Mouse (Mus musculus) gastrocnemius, adult 8-10 months (tissue): Measurements from ENCODE around the gene Vangl1. TPM values are rescaled to one million over a fixed set of nuclear protein-coding genes. Genes with fewer than 3 reads are reported as not detected.

Source experiments
- DNase-seq, 2 experiments: peaks; one replicate each; pipeline ENCODE4 v3.0.0; 2022; ENCODE audit warnings: low spot score in 2 of 2
- total RNA-seq, 4 experiments: library from RNA; stranded (reverse); gene quantifications; 2 replicates each; pipeline ENCODE4 v1.2.4; 2022

Vangl1 gene
- total RNA-seq, 4 experiments from 2014 or later = 0.70 to 2.0 (median 1.2) TPM

DNA sequence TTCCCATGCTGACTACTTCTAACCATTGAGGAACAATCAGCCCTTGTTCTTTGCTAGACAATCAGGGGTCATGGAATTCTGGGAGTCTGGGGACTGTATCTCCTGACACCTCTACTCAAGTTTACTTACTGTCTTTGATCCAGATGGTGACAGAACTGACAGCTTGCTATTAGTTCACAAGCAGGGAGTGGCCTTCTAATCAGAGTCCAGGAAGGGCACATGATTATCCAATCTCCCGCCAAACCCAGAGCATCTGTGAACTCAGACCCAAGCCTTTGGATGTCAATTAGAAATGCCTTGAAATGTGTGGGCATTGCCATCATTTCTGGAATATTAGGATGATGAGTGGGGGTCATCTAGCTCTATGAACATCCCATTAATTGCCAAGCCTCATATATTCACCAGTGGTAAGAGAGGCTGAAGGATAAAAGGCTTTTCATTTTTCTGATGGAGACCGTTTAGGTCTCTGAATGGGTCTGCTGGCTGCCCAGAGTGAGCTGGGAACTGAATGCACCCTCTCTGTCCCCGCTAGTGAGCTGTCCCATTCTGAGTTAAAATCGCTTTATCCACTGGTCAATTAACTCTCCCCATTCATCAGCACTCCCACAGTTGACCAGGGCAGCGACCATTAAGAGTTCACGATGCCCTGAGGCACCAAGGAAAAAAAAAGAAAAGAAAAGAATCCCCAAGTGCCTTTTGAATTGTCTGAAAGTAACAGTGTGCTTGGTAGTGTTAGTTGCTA is 58.7 kb downstream of the Vangl1 start:
- no peak for DNase-seq

DNA sequence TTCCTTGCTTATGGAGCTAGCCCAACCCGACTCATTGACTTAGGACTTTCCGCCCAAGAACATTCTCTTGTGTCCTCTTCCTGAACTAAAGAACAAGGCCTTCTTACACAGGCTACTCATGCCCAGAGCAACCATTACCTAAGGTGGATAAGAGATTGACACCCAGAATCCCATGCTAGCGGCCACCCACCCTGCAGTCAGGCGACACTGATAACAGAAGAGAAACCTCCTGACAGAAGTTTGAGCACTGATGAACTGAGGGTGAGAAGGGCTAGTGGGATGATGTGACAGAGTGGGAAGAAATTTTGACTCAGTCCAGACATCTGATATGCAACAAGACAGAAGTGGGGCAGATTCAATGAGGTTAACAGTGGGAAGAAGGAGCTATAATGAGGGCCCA is 60.1 kb downstream of the Vangl1 start:
- DNase-seq = no peak

DNA sequence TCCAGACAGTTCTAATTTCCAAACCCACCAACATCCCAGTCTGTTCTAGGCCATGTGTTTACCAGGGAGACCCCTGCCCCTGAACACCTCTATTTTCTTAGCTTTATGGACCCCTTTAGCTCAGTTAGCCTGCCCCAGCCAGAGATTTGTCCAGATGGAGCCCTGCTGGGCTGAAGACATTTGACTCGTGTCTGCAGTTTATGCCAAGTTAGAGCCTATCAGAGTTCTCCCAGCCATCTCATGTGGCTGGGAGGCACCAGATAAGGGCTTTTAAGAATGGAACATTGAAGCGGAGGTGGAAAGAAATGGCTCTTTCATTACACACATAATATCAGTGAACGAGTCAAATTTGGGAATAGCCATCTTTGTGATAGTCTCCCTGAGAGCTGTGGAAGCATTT is 61.0 kb downstream of the Vangl1 start:
- DNase-seq = no peak

DNA sequence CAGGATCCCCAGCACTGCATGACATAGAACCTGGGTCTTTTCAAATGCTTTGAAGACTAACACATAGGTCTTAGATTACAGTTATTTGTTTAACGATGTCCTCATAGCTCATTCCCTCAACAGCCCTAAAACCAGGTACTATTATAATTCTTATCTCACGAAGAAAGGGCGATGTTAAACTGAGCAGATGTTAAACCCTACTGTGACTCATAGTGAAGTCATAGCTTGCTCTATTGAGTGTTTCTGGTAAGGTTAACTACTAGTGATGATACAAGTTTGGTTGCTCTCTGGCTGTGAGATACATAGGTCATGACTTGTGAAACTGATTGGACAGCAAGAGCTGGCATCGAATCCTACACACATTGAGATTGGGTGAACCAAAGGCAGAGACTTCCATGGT is 61.5 kb downstream of the Vangl1 start:
- no peak for DNase-seq

DNA sequence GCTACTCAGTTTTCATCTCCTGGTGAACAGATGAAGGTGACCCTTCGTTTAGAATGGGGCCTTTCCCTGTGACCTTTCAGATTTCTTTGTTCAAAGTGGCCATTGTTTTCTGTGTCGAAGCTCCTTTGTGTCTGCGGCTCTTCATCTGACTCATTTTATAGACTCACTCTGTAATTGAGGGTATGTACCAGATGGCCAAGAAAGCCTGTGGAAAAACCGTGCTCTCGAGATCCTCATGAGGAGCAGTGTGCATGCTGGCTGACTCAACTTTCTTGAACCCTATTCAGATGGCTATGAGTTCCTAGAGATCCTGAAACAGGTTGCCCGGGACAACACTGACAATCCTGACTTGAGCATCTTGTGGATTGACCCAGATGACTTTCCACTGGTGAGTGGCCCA is 62.6 kb downstream of the Vangl1 start:
- no peak for DNase-seq

DNA sequence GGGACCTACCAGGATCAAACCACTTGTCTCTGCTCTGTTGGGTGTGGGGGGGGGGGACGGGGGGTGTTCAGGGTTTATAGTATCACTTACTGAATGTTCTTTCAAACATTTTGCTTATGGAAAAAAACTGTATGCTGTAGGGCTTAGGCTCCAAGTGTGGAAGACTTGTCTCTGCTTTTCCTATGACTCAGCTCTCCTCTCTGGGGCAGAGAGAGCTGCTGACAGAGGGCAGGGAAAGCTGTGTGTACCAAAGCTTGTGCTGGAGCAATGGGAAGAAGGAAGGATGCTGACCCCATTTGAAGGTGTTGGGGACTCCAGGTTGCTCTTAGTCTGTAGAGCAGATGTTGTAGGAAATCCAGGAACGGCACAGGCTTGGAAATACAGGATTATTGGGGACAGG is 63.0 kb downstream of the Vangl1 start:
- no peak for DNase-seq

DNA sequence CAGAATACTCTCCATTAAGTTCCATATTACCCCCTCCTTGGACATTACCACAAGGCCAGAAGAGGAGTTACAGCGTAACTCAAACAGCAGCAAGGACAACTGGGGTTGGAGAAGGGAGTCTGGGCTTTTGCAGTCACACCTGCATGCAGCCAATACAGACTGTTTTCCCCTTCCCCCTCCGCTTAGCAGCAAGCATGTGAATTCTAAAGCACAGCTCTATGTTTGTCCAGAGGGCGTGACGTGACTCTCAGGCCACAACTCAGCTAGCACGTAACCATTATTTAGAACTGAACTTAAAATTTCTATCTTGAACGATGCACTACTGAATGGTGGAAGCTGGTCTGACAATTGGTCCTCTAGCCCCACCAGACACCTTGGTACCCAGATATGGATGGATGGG is 63.9 kb downstream of the Vangl1 start:
- no peak for DNase-seq

DNA sequence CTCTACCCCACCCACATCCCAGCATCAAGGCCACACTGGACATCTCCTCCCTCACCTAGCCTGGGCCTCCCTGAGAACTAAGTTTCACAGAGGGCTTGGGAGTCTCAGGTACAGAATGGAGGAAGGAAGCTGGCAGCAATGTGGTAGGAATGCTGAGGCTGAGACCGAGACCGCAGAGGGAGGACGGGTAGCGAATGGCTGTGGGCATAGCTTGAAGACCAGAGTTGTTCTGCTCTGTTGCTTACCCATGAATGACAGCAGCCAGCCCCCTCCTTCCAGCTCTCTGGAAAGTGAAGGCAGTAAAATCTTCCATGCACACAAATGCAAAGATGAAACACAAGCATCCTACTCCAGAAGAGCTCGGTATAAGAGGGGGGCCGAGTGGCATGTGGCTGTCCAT is 65.6 kb downstream of the Vangl1 start:
- DNase-seq = no peak

DNA sequence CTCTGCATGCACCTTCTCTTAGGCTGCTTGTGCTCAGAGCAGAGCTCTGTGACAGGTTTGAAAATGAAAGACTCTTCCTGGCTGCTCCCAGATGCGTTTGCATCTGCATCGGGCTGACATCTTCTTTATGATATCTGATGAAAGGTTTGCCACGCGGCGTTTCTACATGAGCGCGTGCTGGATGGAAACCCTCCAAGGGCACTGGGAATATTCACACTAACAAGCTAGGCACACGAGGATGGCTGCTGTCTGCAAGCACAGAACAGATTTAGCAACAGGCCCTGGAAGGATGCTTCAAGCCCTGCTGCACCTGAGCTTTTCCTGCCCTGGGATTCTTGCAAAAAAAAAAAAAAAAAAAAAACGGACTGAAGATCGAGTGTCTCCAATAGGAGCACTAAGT is 67.3 kb downstream of the Vangl1 start:
- no peak for DNase-seq

DNA sequence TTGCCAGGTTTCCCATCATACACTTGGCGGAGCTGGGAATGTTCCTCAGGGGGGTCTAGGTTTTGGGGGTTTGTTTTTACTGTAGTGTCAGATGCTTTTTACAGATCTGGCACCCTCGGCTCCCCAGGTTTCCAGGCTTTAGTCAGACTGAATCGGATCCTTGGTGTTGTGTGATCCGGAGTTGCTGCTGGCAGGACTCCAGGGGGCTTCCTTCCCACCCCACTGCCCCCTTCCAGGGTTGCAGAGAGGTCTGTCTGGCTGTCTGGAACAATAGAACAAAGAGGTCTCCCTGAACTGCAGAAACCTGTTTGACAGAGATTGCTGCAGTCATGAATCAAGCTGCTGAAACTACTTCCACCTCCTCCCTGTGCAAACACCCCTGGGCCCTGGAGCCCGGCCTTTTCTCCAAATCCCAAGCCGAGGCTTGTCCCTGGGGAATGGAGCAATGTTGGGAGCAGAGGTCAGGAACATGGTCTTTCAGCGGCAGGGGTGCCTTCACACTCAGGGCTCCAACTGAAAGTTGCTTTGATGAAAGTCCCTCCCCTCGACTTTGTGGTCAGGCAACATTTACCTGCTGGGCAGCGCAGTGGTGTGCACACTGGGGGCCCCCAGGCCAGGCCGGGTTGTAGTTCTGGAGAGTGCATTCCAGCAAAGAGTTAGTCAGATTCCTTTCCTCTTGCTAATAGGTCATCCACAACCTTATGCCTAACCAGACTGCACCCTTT is 68.9 kb downstream of the Vangl1 start:
- DNase-seq = no peak

DNA sequence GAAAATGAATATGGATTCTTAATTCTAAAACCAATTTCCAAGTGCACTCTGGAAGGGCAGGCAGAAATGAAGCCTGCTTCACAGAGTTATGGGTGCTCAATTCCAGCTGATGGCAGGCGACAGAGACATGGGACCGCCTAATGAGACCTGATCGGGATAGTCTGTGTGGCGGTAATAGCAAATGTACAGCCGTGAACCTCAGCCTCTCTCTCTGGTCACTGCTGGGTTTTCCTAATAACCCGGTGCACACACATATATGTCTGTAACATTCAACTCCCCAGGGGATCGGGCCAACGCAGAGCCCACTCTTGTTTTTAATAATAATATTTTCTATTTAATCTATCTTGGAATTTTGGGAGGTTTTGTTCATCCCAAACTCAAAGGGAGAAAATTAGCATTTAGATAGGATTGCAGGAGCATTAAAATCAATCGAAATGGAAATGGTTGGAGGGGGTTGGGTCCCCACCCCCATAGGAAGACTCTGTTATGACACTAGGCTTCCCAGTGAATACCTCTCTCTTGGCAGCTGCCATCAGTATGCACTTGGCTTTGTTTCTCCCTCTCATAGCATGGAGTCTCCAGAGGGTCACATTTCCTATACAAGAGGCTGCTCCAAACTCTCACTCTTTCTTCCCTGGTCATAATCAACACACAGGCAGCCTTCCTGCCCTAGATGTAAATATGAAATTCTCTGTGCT is 72.7 kb downstream of the Vangl1 start:
- DNase-seq = no peak

DNA sequence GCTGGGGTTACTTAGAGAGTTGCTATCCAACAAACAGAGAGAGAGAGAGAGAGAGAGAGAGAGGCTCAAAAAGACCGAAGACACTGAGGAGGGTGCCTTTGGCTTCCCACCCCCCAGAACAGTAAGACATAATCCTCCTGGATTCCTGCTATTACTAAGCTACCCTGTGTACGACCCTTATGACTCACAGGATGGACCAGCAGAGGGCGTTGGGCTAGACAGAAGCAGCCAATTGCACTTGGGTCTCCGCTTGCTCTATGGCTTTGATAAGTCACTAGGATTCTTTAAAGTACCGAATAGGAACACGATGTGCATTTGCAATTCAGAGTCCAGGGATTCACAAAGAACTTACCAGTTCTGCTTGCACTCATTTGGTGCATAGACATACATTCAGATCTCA is 74.0 kb downstream of the Vangl1 start:
- no peak for DNase-seq

DNA sequence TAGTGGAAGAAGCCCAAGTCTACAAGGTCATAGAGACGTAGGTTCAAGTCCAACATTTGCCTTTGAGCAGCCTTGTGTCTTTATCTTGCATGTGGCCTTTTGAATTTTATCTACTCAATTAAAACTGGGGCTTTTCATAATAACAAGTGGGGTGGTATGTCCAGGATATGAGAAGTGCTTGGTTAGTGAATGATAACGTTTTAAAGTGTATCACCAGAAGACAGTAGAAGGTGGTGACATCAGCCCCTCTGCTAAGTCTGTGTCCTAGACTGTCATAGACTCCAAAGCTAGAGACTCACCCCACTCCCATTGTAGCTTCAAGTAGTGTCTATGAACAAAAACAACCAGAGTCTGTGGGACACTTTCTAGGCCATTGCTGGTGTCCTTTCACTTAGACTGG is 76.3 kb downstream of the Vangl1 start:
- DNase-seq = no peak

DNA sequence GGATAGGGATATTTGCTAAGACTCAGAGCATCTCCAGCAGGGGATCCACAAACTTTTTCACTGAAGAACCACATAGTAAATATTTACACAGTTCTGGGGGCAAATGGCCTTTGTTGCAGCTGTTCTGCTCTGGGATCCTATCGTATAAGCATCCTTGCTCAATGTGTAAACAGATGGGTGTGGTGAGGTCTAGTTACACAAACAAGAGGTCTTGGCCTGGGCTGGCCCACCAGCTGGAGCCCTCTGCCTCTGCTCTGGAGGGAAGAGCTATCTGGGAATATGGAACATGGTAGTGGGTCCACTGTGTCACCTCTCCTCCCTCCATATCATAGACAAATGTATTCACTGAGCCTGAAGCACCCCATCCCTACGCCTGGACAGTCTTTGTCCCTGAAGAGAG is 77.4 kb downstream of the Vangl1 start:
- no peak for DNase-seq

DNA sequence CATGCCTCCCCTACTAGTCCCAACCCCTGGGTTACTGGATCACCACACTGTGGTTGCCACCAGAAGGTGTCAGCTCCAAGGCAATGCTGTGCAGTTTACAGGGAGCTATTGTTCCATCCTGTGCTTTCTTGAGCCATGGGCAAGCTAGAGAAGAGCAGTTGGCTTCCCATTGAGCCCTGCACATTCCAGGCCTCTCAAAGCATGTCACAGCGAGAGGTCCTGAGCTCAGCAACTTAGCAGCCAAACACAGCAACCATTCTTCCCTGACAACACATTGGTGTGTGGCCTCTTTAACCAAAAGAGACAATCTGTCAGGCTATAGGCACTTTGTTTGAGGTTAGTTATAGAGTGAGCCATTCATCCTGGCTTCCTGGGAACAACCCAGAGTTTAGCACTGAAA is 78.9 kb downstream of the Vangl1 start:
- DNase-seq = no peak

DNA sequence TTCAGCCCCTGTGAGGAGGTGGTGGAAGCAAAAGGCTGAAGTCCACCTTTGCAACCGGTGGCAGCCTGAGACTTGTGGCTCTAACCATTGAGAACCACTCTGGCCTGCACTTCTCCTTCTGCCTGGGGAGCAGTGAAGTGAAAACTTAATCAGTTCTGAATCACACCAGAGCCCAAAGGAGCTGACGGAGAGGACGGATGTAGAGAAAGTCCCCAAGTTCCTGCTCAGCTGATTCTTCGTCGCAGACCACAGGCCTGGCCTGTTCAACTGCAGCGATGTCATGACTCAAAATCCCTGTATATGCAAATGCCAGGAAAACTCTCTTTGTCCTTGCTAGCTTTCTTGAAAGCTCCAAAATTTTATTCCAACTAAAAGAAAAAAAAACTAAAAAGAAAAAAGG is 80.8 kb downstream of the Vangl1 start:
- DNase-seq = no peak

DNA sequence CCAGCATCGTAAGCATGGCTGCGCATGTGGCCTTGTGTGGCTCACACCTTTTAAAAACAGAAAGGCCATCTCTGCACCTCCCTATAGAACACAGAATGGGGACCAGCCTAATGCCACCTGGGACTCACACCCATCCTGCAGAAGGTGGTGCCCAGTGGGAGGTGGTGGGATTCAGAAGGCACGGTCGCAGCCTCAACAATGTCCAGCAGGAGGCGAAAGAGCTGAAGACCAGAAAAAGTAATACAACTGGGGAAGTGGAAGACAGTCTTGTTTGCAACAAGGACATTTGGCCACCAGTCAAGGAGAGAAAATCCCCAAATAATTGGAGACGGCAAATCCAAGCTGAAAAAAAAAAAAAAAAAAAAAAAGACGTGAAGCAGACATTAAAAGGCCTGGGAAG is 82.4 kb downstream of the Vangl1 start:
- DNase-seq = no peak

DNA sequence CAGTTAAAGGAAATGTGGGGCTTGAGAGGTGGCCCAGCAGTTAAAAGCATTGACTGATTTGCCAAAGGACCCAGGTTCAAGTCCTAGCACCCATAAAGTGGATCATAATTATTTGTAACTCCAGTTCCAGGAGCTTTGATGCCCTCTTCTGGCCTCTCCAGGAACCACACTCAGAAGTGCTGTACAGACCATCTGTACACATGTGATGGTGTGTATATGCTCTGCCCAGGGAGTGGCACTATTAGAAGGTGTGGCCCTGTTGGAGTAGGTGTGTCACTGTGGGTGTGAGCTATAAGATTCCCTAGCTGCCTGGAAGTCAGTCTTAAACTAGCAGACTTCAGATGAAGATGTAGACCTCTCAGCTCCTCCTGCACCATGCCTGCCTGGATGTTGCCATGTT is 83.5 kb downstream of the Vangl1 start:
- no peak for DNase-seq

DNA sequence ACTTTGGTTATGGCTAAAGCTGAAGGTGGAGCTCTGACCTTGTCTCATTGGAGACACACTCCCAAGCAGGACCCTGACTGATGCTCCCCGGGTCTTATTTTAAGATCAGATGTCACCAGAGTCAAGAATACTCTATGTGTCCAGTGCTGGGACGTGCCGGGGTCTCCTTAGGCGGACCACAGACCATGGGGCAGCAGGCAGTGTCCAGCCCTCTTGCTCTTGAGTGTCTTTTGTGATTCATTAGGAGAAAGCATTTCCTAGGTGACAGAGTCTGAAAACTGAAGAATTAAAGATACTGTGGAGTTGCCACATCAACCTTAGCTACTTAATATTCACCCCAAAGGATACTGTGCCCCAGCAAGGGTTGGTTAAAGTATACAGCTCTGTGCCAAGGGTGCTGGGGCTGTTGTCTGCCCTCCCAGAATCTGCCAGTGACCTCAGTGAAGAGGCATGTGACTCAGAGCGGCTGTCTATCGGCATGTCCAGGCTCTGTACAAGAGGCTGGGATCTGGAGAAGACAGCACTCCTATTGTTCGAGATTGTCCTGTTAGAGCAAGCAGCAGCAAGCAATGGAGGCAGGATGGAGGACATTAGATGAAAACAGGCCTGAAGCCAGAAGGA is 92.4 kb downstream of the Vangl1 start:
- DNase-seq = no peak

DNA sequence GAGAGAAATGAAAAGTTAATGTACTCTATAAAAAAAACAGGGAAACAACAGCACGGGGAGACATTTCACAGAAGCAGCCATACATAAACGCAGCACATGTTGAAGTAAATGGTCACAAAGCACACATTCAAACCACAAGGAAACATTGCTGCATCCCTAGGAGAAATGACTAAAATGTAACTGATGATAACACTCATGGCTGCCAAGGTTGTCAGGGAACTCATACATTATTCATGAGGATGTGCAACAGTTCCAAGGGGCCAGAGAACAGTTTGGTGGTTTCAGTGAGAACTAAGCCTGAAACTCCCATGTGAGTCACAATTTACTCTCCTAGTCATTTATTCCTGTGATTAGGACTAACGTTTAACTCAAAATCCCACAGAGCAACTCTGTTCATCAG is 96.3 kb downstream of the Vangl1 start:
- no peak for DNase-seq

DNA sequence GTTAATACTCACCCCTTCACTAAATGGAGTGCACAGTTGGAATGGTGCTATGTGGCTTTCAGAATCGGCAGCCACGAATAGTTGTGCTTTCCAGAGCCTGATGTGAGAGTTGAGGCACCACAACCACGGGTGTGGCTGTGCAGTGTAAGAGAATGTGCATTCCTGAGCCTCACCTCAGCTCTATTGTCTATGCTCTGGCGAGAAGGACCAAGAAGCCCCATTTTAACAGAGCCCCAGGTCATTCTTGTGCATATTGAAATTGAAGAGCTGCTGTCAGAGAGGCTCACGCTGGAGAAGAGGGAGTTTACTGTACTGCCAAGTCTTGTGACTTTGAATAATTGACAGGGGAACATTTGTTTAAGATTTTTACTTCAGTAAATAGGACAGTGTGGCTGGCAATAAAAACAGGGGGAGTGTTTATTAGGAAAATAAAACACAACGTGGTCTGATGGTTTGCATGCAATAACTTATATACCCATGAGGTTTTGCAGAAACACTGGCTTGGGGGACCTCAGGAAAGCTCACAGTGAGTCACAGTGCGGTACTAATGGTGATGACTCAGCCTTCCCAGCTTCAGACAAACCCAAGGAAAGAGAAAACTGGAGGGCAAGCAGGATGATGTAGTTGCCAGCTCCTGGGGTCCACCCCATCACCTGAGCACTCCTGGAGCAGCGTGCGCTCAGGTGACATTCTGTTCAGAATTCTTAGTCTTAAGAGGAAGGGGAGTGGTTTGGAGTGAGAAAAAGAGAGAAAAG is 100.5 kb downstream of the Vangl1 start:
- no peak for DNase-seq
